Mouse (Mus musculus) lung, embryonic 15.5 days (tissue): ENCODE data around the gene Cramp1l. TPM values are rescaled to one million over a fixed set of nuclear protein-coding genes. Genes with fewer than 3 reads are reported as not detected.
A peak's percentile ranks its signal among the peaks of the same experiment; 100 is the strongest.

ENCODE experiments used
- ATAC-seq: fragments of 200-750 bp; cut with Nextera tagmentation; 2 replicates; pipeline ENCODE4 v1.8.0; 2017; ENCODE audit warnings: moderate number of reproducible peaks, borderline replicate concordance; ENCODE audit not compliant: low FRiP score, low TSS enrichment; ENCODE audit errors: extremely low read depth
- H3K27ac ChIP-seq: fragments of 300-500 bp; sonication (generic); 2 replicates; pipeline ENCODE4 v1.5.1; 2015; ENCODE audit warnings: moderate library complexity, mild to moderate bottlenecking, inconsistent platforms
- H3K27me3 ChIP-seq: fragments of 300-500 bp; sonication (generic); 2 replicates; pipeline ENCODE4 v1.6.1; 2015; ENCODE audit warnings: inconsistent platforms
- H3K36me3 ChIP-seq: fragments of 300-500 bp; sonication (generic); 2 replicates; pipeline ENCODE4 v1.6.1; 2015; ENCODE audit warnings: inconsistent platforms
- H3K4me1 ChIP-seq: fragments of 300-500 bp; sonication (generic); 2 replicates; pipeline ENCODE4 v1.6.1; 2015; ENCODE audit warnings: inconsistent platforms
- H3K4me2 ChIP-seq: fragments of 300-500 bp; sonication (generic); 2 replicates; pipeline ENCODE4 v1.6.1; 2015; ENCODE audit warnings: inconsistent platforms, mild to moderate bottlenecking, moderate library complexity
- H3K4me3 ChIP-seq: fragments of 300-500 bp; sonication (generic); 2 replicates; pipeline ENCODE4 v1.5.1; 2015; ENCODE audit warnings: mild to moderate bottlenecking, inconsistent platforms
- H3K9ac ChIP-seq: fragments of 300-500 bp; sonication (generic); 2 replicates; pipeline ENCODE4 v1.6.1; 2015; ENCODE audit warnings: inconsistent platforms
- H3K9me3 ChIP-seq: fragments of 300-500 bp; sonication (generic); 2 replicates; pipeline ENCODE4 v1.6.1; 2016; ENCODE audit warnings: inconsistent platforms
- WGBS: fragments of 180-500 bp; shearing (Covaris S2); methylation state at CpG from one replicate; pipeline ENCODE4 v1.1.7; 2015; 5-methylcytosine and 5-hydroxymethylcytosine counted together
- polyA plus RNA-seq: library from polyadenylated mRNA; unstranded; fragments of >200 nt; fragmentation: Nextera tagmentation; extraction: Ambion mirVana; gene quantifications from 2 replicates; pipeline ENCODE4 v1.2.1, GENCODE M21; 2015

Cramp1l gene
- polyA plus RNA-seq, 1 experiment from 2014 or later, result 7.6 TPM

DNA sequence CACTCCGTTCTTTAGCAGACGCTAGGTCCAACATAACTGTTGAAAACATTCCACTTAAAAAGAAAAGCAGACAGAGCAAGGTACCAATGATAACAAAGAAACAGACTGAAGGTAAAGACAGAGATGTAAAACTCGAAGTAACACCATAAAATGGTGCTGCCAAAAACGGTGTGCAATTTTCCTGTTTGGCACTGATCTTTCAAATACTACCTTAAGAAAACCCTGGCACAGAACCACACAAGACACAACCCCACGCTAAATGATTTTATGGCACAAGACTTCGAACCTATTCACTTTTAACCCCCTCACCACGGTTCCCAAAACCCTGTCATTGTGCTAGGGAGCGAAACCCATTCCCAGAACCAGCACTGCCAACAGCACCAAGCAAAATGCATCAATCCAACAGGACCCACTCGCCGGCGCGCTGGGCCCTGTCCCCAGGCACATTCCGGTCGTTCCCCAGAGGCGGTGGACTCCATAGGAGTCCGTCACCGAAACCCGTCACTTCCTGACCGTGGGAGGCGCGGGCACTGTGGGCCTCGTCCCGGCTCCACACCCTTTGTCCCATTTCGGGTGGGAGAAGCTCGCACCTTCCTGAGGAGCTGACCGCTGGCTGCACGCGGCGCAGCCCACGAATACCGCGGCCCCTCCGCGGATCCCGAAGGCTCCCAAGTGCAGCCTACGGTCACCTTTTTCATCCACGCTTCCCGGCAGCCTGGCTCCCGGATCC is 582 bp downstream of the Cramp1l start:
- under 1% methylated on average over 39 of the region's 39 CpGs for WGBS
- no peaks in the 10 kb centered on the region for H3K27me3 ChIP-seq

DNA sequence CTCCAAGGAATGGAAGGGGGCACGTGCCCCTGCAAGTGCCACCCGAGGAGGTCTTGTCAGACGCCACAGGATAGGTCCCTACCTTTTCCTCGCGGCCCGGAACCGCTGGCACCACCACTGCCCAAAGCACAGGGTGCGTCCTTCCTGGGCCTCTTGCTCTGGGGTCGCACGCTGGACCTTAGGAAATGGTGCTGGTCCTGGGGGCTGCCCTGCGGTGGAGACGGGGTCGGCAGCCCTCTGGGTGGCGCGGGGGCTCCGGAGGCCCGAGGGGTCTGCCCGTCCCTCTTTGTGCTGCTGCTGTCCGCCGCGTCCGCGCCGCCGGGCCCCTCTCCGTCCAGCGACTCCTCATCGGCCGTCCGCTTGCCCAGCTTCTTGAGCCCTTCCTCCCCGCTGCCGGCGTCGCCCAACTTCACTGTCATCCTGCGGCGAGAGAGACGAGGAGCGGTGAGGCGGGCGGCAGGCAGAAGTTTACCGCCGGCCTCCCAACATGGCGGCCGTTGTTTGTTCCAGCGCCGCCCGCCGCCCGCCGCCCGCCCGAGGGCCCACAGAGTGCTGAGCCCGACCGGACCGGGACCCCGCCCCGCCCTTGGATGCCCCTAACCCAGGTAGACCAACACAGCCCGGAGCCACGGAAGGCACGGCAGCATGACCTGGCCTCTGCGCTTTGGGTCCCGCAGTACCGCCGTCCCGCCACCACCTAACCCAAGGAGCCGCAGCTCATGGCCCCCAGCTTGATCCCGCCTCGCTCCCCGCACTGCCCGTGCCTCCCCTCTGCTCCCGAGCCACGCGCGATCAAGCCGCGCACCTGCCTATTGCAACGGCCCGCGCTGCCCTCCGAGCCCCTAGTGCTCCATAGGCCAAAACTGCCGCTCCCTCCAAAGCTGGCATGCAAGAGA is 1.7 kb downstream of the Cramp1l start:
- peak overlapping the region; percentile 92 for H3K4me3 ChIP-seq
- WGBS, result under 1% methylated on average over 72 of the region's 81 CpGs
- H3K9me3 ChIP-seq, result no peaks in the 10 kb centered on the region
- H3K36me3 ChIP-seq, result peaks cover 34% of the 10 kb centered on the region
- H3K4me1 ChIP-seq, result peaks cover 19% of the 10 kb centered on the region
- no peak for ATAC-seq
- peak overlapping the region; percentile 91 for H3K4me2 ChIP-seq
- H3K27me3 ChIP-seq, result no peaks in the 10 kb centered on the region
- peak overlapping the region; percentile 97 for H3K9ac ChIP-seq
- peak overlapping the region; percentile 74 for H3K27ac ChIP-seq

More for the DNA sequence above, 582 bp downstream of the Cramp1l start:
- Histone ChIP-seq H3K4me1 (peaks cover 19% of the 10 kb centered on the region), H3K36me3 (peaks cover 29% of the 10 kb centered on the region), H3K9me3 (no peaks in the 10 kb centered on the region), H3K4me3 (peak overlapping the region; percentile 92), H3K4me2 (peak overlapping the region; percentile 91), H3K27ac (peak overlapping the region; percentile 83), H3K9ac (peak overlapping the region; percentile 97)
- ATAC-seq, result peak; percentile 17

DNA sequence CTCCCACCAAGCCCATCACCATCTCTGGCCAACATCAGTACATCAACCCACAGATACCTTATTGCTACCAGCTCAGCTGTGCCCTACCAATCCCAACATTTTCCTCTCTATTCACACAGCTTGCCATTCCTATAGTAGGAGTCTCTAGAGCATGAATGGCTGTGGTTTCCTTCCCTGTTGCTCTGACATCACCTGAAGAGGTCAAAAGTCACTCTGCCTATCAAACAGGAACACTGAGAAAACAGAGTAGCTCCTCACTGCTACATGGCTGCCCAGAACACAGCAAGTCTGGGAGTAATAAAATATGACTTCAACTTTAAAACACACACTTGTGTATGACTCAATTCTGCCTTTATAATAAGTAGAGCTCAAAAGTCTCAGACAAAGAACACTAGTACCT is 8.1 kb downstream of the Cramp1l start:
- no peak overlapping the region for H3K4me3 ChIP-seq
- H3K27me3 ChIP-seq, result no peaks in the 10 kb centered on the region
- no peak overlapping the region for H3K27ac ChIP-seq
- H3K36me3 ChIP-seq, result peaks cover 71% of the 10 kb centered on the region
- H3K4me1 ChIP-seq, result peaks cover under 1% of the 10 kb centered on the region; the same call in 1 of the 2 replicates
- no peak for ATAC-seq
- H3K9ac ChIP-seq, result no peak overlapping the region
- H3K4me2 ChIP-seq, result no peak overlapping the region
- no peaks in the 10 kb centered on the region for H3K9me3 ChIP-seq

DNA sequence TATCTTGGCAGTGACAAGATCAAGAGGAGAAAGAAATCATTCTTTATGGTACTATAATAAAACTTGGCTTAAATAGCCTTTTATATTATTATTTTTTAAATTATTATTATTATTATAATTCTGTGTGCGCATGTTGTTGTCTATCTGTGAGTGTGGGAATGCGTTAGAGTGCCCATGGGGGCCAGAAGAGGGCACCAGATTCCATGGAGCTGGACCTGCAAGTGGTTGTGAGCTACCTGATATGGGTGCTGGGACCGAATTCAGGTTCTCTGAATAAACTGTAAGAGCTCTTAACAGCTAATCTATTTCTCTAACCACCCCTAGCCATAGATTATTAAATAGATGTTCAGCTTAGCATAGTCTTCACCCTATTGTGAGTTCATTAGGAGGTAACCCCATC is 10.5 kb downstream of the Cramp1l start:
- H3K4me1 ChIP-seq, result no peaks in the 10 kb centered on the region
- peaks cover 67% of the 10 kb centered on the region for H3K36me3 ChIP-seq
- H3K9me3 ChIP-seq, result no peaks in the 10 kb centered on the region
- H3K9ac ChIP-seq, result no peak overlapping the region
- no peak overlapping the region for H3K27ac ChIP-seq
- no peak overlapping the region for H3K4me3 ChIP-seq
- H3K4me2 ChIP-seq, result no peak overlapping the region
- no peaks in the 10 kb centered on the region for H3K27me3 ChIP-seq
- WGBS, result 90% methylated on average over 3 of the region's 3 CpGs
- no peak for ATAC-seq

DNA sequence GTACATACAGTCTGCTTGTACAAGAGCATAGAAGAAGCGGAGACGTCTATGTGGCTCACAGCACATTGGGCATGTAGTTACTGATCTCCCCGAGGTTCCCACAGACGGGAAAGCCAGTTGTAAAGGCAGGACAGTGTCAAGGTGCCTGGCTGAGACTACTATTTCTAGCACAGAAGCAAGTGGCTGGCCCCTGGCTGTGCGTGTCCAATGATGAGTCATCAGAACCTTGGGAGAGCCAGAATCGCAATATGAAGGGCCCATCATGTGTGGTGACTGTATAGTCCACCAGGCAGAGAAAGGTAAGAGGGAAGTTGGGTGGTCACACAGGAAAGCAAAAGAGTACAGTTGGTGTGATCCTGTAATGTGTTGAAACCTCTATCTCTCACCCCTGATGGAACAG is 20.9 kb downstream of the Cramp1l start:
- H3K4me1 ChIP-seq, result no peaks in the 10 kb centered on the region
- WGBS, result 91% methylated on average over 6 of the region's 6 CpGs

DNA sequence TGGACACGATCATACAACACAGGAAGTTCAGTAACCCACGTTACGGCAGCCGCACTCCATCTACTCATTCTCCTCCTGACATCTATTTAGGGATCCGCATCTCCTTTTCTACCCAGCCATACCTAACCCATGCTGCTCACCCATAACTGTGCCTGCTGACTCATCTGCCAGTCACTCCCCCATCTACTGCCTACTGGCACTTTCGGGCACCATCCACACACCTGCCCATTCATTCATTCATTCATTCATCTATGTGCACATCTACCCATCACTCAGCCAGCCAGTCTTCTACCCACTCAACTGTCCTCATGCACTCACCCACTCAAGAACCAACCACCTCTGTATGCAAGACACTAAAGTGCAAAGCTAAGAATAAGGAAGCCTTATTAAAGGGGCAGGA is 28.4 kb downstream of the Cramp1l start:
- H3K9me3 ChIP-seq, result no peaks in the 10 kb centered on the region
- 90% methylated on average over 6 of the region's 6 CpGs for WGBS
- no peak overlapping the region for H3K9ac ChIP-seq
- H3K4me3 ChIP-seq, result no peak overlapping the region
- peaks cover 88% of the 10 kb centered on the region for H3K36me3 ChIP-seq
- H3K27me3 ChIP-seq, result no peaks in the 10 kb centered on the region
- no peaks in the 10 kb centered on the region for H3K4me1 ChIP-seq
- no peak for ATAC-seq
- H3K27ac ChIP-seq, result no peak overlapping the region
- H3K4me2 ChIP-seq, result no peak overlapping the region

More for the DNA sequence above, 20.9 kb downstream of the Cramp1l start:
- ATAC-seq, result no peak
- no peak overlapping the region for H3K9ac ChIP-seq
- peaks cover 88% of the 10 kb centered on the region for H3K36me3 ChIP-seq
- H3K9me3 ChIP-seq, result no peaks in the 10 kb centered on the region
- H3K27me3 ChIP-seq, result no peaks in the 10 kb centered on the region
- H3K4me2 ChIP-seq, result no peak overlapping the region
- no peak overlapping the region for H3K4me3 ChIP-seq
- H3K27ac ChIP-seq, result no peak overlapping the region

DNA sequence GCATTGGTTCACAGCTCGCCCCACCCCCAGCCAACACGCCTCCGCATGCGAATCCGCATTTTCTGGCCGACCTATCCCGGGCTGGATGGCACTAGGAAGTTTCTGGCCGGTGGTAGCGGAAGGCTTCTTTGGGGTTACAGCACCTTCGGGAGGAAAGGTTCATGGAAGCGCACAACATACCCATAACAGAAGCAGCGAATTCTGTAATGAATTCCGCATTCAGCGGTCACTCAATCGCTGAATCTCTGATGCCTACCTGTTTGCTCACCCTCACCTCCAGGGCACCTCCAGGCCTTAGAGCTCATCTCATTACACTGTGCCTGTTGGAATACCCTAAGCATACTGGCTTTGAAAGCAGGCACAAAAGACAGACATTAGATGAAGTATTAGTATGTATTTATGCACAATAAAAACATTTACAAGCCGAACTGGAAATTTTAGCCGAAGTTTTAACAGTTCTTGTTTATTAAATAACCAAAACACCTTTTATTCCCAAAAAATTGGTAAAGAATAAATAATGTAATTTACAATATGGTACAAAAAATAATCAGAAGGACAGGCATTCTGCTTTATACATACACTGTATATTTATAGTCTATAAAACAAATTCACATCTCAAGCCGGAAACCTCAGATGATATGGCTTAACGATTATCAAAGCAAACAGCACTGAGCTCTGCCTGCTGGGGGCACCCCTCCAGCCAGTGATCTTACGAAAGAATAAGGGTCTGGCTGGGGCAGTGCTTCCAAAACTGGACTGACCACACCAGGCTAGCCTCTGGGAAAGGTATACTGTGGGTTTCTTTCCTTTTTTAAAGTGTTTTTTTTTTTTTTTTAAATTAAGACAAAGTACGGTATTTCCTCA is 54.5 kb downstream of the Cramp1l start:
- no peaks in the 10 kb centered on the region for H3K9me3 ChIP-seq
- 11% methylated on average over 21 of the region's 21 CpGs for WGBS
- peak overlapping the region; percentile 77 for H3K4me2 ChIP-seq
- H3K27me3 ChIP-seq, result no peaks in the 10 kb centered on the region
- H3K36me3 ChIP-seq, result peaks cover 46% of the 10 kb centered on the region
- H3K9ac ChIP-seq, result peak overlapping the region; percentile 40
- peaks cover 12% of the 10 kb centered on the region for H3K4me1 ChIP-seq
- H3K27ac ChIP-seq, result peak overlapping the region; percentile 57
- peak; percentile 7; the same call in 1 of the 2 replicates for ATAC-seq
- H3K4me3 ChIP-seq, result peak overlapping the region; percentile 100

DNA sequence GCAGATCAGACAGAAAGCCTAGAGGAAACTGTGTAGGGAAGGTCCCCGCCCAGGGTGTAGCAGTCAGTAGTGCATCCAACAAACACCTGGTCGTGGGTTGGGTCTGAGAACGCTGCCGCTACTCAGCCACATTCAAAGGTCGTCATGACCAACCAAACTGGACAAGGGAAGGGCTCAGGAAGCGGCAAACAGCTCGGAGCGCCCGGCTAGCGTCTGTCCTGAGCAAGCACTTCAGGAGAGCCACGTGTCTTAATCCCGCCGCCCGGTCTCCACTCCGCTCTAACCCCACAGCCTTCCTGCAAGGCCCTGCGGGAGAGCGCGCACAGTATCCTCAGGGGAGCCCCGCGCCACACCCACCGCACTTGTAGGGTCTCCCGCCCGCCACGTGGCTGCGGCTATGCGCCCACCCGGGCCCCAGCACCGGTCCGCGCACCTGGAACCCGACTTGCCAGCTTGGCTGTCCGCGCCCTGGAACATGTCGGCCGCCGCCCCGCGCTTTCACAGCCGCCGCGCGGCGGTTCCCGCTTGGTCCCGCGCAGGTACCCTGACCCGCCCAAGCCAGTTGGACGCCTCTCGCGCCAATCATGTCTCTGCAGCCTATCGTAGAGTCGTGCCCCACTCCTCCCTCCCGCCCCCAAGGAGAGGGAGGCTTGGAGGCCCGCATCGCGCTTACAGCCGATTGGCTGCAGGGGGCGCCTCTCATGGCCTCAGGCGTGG is 55.3 kb downstream of the Cramp1l start, which contains the start of gene Jpt2:
Gene Jpt2 (minus strand): TSS at position 555 of the 717 bp plus-strand sequence.
- H3K9me3 ChIP-seq, result no peaks in the 10 kb centered on the region
- no peaks in the 10 kb centered on the region for H3K27me3 ChIP-seq
- H3K9ac ChIP-seq, result peak within 1 kb of the TSS; percentile 94
- H3K4me3 ChIP-seq, result peak within 1 kb of the TSS; percentile 100
- peak within 1 kb of the TSS; percentile 87 for H3K27ac ChIP-seq
- peak within 1 kb of the TSS; percentile 77 for H3K4me2 ChIP-seq
- ATAC-seq, result peak; percentile 100
- H3K36me3 ChIP-seq, result peaks cover 46% of the 10 kb centered on the region
- peaks cover 12% of the 10 kb centered on the region for H3K4me1 ChIP-seq
- under 1% methylated on average over 59 of the region's 59 CpGs for WGBS

DNA sequence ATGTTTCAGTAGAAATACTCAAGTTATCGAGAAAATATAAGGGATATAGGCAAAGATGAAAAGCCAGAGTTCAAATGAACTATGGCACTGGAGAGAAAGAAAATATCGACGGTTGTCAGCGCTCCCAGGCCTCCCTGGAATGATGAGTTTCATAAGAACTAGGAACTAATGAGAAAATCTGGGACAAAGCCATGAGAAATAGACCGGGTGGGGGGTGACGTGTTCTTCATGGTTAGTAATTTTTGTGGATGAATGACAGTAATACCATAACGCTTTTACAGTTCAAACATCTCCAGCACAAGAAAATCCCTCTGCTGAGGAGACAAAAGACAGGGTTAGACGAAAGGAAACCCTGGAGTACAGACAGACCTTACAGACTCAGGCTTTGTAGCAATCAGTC is 56.2 kb downstream of the Cramp1l start:
- 32% methylated on average over 8 of the region's 8 CpGs for WGBS
- Histone ChIP-seq H3K4me3 (peak overlapping the region; percentile 100), H3K27me3 (no peaks in the 10 kb centered on the region), H3K4me1 (peaks cover 12% of the 10 kb centered on the region), H3K9ac (peak overlapping the region; percentile 94), H3K27ac (no peak overlapping the region), H3K36me3 (peaks cover 46% of the 10 kb centered on the region), H3K9me3 (no peaks in the 10 kb centered on the region), H3K4me2 (peak overlapping the region; percentile 77)
- ATAC-seq, result no peak

DNA sequence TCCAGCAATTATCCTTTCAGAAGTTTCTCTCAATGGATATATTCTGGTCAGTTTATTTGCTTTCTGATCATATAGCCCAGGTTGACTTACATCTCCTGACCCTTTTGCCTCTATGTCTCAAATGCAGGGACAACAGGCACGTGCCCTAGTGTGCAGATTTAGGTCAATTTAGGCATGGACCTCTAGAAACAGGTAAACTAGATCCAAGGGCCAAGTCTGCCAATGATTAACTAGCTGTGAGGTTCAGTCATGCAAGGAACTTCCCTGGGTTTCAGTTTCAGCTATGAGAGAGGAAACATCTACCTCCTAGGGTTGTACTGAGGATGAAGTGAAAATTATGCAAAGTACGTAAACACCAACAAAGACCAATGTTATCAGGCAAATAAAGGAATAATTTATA is 62.3 kb downstream of the Cramp1l start:
- H3K9me3 ChIP-seq, result no peaks in the 10 kb centered on the region
- 87% methylated on average over 2 of the region's 2 CpGs for WGBS
- H3K4me2 ChIP-seq, result no peak overlapping the region
- H3K36me3 ChIP-seq, result peaks cover 65% of the 10 kb centered on the region
- H3K4me3 ChIP-seq, result no peak overlapping the region
- ATAC-seq, result no peak
- no peak overlapping the region for H3K9ac ChIP-seq
- no peak overlapping the region for H3K27ac ChIP-seq
- no peaks in the 10 kb centered on the region for H3K27me3 ChIP-seq
- no peaks in the 10 kb centered on the region for H3K4me1 ChIP-seq

DNA sequence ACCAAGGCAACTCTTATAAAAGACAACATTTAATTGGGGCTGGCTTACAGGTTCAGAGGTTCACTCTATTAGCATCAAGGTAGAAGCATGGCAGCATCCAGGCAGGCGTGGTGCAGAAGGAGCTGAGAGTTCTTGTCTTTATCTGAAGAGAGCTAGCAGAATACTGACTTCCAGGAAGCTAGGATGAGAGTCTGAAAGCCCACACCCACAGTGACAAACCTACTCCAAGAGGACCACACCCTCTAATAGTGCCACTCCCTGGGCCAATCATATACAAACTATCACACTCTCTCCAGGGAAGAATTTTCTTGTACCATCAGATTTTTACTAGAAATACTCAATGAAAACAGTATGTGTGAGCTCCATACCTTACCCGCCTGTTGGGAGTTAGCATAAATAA is 64.9 kb downstream of the Cramp1l start:
- WGBS, result 85% methylated on average over 2 of the region's 2 CpGs

More for the DNA sequence above, 64.9 kb downstream of the Cramp1l start:
- Histone ChIP-seq H3K27me3 (no peaks in the 10 kb centered on the region), H3K9me3 (no peaks in the 10 kb centered on the region), H3K27ac (no peak overlapping the region), H3K36me3 (peaks cover 79% of the 10 kb centered on the region), H3K4me2 (no peak overlapping the region), H3K4me3 (no peak overlapping the region), H3K9ac (no peak overlapping the region), H3K4me1 (no peaks in the 10 kb centered on the region)
- no peak for ATAC-seq
